Mouse (Mus musculus) embryonic fibroblast, embryonic 13.5 days (primary cell): Measurements from ENCODE around the gene Ankfy1. TPM values are rescaled to one million over a fixed set of nuclear protein-coding genes. Genes with fewer than 3 reads are reported as not detected.

ENCODE experiments used
- H3K27ac ChIP-seq: 2 replicates; pipeline ENCODE4 v1.5.1; 2012; ENCODE audit warnings: low read length, control low read depth, inconsistent platforms; ENCODE audit not compliant: insufficient read depth
- H3K4me1 ChIP-seq: 2 replicates; pipeline ENCODE4 v1.6.1; 2011; ENCODE audit warnings: low read length; ENCODE audit not compliant: control insufficient read depth, insufficient read depth
- H3K4me3 ChIP-seq: 2 replicates; pipeline ENCODE4 v1.5.1; 2011; ENCODE audit warnings: mild to moderate bottlenecking, control low read depth, low read length; ENCODE audit not compliant: insufficient read depth
- CTCF ChIP-seq: IDR thresholded peaks from 2 replicates; pipeline ENCODE4 v1.5.1; 2011; ENCODE audit warnings: mild to moderate bottlenecking, control low read depth, low read length, moderate library complexity, borderline replicate concordance; ENCODE audit not compliant: insufficient read depth
- POLR2A ChIP-seq: IDR thresholded peaks from 2 replicates; pipeline ENCODE4 v1.6.1; 2011; ENCODE audit warnings: low read depth, mild to moderate bottlenecking, control low read depth, low read length, moderate library complexity
- polyA plus RNA-seq: library from polyadenylated mRNA; stranded (reverse); fragments of >200 nt; gene quantifications from 2 replicates; pipeline ENCODE4 v1.2.4, GENCODE M21; 2011; ENCODE audit warnings: low read depth; ENCODE audit not compliant: missing spikeins, insufficient read length

The Ankfy1 gene
- polyA plus RNA-seq, 1 experiment: 61.5 TPM

DNA sequence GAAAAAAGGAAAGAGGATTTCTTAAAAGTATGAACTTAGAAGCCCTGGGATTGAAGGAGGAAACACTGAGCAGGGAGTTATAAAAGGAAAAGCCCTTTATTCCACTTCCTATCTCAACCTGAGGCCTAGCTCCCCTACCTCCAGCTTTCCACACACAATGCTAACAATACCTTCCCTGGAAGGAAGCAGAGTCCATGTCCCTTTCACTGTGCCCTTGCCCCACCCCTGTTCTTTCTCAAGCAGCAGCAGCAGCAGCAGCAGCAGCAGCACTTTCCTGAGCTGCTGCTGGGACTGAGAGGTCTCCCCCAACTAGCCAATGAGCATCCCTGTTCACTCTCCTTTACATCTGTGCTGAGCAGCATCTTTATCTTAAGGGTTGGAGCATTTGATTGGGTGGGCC is 89.2 kb downstream of the Ankfy1 start:
- Histone ChIP-seq H3K27ac (no peak overlapping the region), H3K4me1 (no peaks in the 10 kb centered on the region), H3K4me3 (no peak overlapping the region)
- TF ChIP-seq POLR2A (no peak), CTCF (no peak)

DNA sequence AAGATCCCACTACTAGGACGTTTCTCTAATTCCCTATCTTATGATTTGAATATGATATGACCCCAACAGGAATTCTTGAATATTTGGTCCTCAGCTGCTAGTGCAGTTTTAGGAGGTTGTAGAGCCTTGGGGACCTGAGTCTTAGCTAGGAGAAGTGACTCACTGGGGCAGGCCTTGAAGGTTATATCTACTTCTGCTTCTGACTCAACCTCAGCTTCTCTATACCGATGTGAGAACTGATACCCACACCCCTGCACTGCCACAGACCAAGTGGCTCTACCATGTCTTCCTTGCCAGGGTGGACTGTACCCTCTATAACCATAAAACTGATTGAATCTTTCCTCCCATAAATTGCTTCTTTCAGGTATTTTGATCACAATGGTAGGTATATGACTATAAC is 92.3 kb downstream of the Ankfy1 start:
- no peak overlapping the region for H3K27ac ChIP-seq
- H3K4me1 ChIP-seq: no peaks in the 10 kb centered on the region
- TF ChIP-seq CTCF: no peak
- no peak for TF ChIP-seq POLR2A
- no peak overlapping the region for H3K4me3 ChIP-seq

DNA sequence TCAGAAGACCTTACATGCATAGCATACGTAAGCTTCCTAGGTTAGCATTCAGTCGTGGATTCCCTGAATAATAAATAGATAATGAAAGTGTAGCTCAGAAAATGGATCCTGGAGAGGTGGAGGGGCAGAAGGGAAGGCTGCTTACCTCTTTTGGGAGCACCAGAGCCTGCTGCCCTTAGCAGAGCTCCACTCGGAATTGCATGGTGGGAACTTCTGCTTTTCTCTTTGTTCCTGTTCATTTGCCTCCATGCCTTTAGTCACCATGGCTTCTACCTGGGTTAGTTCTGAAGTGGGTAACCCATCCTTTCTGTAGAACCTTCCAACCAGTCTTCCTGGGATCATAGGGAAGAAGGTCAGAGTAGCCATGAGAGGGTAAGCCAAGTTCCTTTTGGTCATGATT is 92.7 kb downstream of the Ankfy1 start:
- TF ChIP-seq CTCF (no peak), POLR2A (no peak)
- no peak overlapping the region for H3K4me3 ChIP-seq
- H3K27ac ChIP-seq: no peak overlapping the region
- H3K4me1 ChIP-seq: no peaks in the 10 kb centered on the region

DNA sequence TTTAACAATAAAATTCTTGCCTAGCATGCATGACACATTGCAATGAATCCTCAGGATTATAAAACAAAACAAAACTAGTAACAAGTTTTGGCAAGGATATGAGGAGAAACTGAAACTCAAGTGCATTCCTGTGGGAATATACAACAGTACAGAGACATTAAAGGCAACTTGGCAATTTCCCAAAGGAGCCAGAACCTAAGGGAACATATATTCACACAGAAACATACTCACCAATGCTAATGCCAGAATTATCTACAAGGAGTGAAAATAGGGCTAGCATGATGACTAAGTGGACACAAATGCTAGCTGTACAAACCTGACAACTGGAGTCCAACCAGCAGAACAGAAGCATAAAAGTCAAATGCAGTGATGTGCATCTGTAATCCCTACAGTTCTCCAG is 102.2 kb downstream of the Ankfy1 start:
- Histone ChIP-seq H3K4me3 (no peak overlapping the region), H3K4me1 (peaks cover 6% of the 10 kb centered on the region), H3K27ac (peak overlapping the region; percentile 97)
- TF ChIP-seq POLR2A: no peak

DNA sequence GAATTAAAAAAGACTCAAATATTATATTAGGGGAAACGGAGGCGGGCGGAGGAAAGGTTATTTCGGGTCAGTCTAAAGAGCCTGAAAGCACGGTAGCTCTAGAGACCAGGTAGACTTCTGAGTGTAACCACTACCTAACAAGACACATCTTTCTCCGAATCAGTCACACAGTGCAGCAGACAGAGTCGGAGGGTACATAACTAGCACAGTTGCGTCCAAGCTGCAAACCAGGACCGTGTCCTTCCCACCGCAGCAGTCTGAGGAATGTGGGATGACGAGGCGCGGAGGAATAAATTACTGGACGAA is 105.3 kb downstream of the Ankfy1 start:
- peak; percentile 52; the same call in 1 of the 2 replicates for TF ChIP-seq POLR2A
- TF ChIP-seq CTCF: no peak
- Histone ChIP-seq H3K4me1 (peaks cover 6% of the 10 kb centered on the region), H3K4me3 (peak overlapping the region; percentile 62), H3K27ac (peak overlapping the region; percentile 73)

DNA sequence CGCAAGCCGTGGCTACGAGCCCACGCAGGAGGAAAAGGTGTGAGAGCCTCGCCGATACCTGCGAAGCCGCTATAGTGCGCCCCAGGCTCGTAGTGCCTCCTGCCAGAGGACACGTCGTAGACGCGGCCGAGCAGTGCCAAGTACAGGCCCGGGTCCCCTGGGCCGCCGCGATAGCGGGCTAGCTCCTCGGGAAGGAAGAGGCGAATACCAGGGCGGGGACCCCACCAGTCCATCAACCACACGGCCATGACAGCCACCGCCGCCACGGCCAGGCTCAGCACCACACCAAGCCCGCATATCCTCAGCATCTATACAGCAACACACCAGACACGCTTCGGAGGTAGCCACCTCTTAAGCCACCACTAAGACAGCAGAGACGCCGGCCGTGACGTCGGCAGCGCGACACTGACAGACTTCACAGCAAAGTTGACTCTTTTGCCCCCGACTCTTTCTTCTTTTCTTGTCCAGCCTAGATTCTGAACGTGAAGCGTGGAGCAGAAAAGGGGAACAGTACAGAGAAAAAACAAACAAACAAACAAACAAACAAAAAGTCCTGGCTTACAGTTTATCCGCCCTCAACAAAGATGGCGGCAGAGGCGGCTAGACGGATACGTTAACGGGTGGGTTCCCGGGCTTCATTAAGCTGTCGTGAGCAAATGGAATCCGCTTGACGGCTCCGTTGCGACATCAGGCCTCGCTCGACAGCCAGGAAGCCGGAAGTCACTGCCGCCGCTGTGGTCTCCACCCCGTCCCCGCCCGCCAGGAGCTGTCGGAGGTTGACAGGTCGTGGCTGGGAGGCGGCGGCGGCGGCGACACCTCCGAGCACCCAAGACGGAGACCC is 105.9 kb downstream of the Ankfy1 start, which contains the start of the genes Cyb5d2 and Zzef1:
TSS of gene Cyb5d2 (minus strand) at position 688 of the 841 bp plus-strand sequence.
TSS of gene Zzef1 (plus strand) at position 772 of the 841 bp plus-strand sequence.
- H3K27ac ChIP-seq: peak within 1 kb of the TSS; percentile 80
- H3K4me1 ChIP-seq: peaks cover 6% of the 10 kb centered on the region
- peak within 1 kb of the TSS; percentile 94 for H3K4me3 ChIP-seq
- TF ChIP-seq CTCF: no peak
- peak; percentile 83 for TF ChIP-seq POLR2A

DNA sequence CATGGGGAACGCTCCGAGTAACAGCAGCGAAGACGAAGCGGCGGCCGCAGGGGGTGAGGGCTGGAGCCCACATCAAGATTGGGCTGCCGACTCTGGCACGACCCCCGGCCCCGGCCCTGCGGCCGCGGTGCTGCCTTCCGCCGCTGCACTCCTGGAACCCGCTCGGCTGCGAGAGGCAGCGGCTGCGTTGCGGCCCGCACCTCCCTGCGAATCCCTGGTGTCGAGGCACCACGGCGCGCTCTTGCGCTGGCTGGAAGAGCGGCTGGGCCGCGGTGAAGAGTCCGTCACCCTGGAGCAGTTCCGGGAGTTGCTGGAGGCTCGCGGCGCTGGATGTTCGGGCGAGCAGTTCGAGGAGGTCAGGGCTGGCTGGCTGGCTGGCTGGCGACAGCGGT is 106.5 kb downstream of the Ankfy1 start:
- Histone ChIP-seq H3K27ac (peak overlapping the region; percentile 80; the same call in 1 of the 2 replicates), H3K4me1 (peaks cover 4% of the 10 kb centered on the region), H3K4me3 (peak overlapping the region; percentile 94)
- TF ChIP-seq POLR2A: no peak
- TF ChIP-seq CTCF: no peak

DNA sequence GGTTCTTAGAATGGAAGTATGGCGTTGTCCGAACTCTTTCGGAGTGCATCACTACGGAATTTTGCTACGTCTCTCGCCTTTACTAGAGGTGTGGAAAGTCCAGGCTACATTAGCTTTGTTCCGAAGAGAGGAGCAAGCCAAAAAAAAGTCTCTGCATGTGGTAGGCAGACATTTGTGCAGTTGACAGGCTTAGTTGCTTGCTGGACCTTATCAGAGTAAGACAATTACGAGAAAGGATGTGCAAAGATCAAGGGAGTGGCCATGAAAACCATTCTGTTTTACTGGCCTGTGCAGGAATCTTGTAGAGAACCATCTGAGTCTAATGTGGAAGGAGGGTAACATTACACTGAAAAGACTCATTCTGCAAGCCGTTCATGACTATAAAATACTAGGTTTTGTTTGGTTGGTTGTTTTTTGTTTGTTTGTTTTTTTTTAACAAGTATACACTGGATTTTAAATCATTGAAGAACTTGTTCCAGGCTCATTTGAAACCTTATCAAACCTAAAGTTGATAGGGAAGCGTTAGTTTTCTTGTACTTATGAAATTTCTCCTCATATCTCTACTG is 107.0 kb downstream of the Ankfy1 start:
- H3K27ac ChIP-seq: peak overlapping the region; percentile 80
- TF ChIP-seq CTCF (no peak), POLR2A (no peak)
- 0 out of 2 replicates have a peak, but pooled peaks cover 3% of the 10 kb centered on the region for H3K4me1 ChIP-seq
- H3K4me3 ChIP-seq: peak overlapping the region; percentile 94

DNA sequence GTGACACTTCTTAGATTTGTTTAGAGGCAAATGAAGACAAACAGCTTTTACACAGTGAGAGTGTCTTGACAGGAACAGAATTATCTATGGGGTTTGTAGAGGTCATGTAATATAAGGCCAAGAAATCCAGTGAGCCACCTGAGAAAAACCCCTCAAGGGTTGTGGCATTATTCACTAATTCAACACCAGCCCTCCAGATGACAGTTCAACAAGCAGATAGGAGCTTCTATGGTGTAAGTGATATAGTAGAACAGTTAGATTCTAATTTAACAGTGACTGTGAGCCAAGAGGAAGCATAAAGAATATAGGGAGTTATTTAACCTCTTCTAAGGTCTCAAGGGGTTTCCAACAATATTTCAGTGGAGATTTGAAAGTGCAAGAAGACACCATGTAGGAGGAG is 108.3 kb downstream of the Ankfy1 start:
- H3K4me3 ChIP-seq: peak overlapping the region; percentile 12
- TF ChIP-seq POLR2A (no peak), CTCF (no peak)
- peaks cover 6% of the 10 kb centered on the region for H3K4me1 ChIP-seq
- no peak overlapping the region for H3K27ac ChIP-seq

DNA sequence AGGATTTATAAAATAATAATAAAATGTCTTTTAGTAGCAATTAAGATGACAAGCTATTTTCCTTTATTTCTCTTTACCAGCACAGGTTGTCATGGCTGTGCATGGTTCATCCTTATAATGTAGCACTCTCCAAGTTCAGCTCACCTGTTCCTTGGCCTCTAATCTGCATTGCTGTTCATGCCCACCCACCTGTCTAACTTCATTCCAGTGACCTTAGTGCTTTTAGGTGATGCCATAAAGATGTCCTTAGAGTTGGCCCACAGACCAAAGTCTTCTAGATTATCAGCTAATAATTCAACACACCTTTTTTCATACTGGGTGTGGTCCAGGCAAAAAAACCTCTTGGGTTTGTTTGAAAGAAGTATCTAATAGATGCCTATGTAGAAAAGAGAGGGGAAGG is 111.4 kb downstream of the Ankfy1 start:
- TF ChIP-seq POLR2A: no peak
- TF ChIP-seq CTCF: no peak
- Histone ChIP-seq H3K4me3 (no peak overlapping the region), H3K4me1 (peaks cover 14% of the 10 kb centered on the region), H3K27ac (no peak overlapping the region)
